Mouse (Mus musculus): ENCODE data around the gene Alpl. TPM values are rescaled to one million over a fixed set of nuclear protein-coding genes. Genes with fewer than 3 reads are reported as not detected.

Gene Alpl
- total and polyA plus RNA-seq, 3 experiments, result 62.9 to 164 (median 115) TPM

DNA sequence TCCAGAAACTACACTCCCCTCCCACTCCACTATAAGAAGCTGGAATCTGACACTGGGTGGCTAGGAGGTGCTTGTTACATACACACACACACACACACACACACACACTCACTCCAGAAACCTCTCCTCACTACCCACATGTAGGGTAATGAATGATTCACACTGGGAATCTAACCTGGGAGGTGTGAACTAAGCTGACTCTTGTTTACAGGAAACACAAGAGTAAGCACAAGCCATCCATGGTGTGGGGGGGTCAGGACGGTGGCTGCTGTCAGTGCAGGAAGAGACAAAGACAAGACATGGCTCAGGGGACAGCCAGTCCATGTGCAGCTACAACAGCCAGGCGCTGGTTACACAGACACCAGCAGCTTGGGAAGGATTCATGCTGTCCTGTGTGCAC is 41.7 kb downstream of the Alpl start:
- H3K4me1 ChIP-seq (ENCODE audit: control insufficient read depth in 1 of 2, insufficient read depth in 2 of 2), result peaks cover 9 to 37% of the 10 kb centered on the region in 2 experiments; a peak in 3 of 4 replicates

DNA sequence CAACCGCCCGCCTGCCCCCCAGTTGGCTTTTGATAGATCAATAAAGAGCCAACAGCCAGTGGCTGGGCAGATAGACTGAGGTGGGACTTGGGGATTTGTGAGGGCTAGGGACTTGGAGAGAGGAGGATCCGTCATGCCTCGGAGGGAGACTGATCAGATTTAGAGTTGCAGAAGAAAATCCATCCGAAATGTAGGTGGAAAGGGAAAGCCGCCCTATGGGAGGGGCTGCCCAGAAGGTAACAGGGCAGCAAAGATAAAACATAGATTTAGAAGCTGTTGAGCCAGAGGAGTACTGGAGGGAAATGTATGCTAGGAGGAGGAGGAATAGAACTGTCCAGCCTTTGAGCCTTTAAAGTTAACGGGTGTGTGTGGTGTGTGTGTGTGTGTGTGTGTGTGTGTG is 43.0 kb downstream of the Alpl start:
- H3K9ac ChIP-seq (ENCODE audit: insufficient read depth, low read depth), result no peak overlapping the region
- no peaks in the 10 kb centered on the region for H3K9me3 ChIP-seq (replicated peaks; ENCODE audit: low read length)
- H3K27ac ChIP-seq (ENCODE audit: insufficient read depth, low read depth), result no peak overlapping the region
- TF ChIP-seq MXI1 (IDR thresholded peaks at IDR 0.05; ENCODE audit: low read depth, low read length) (no peak), USF2 (conservative IDR thresholded peaks at IDR 0.05; ENCODE audit: low read depth, low read length) (no peak), POLR2AphosphoS2 (IDR thresholded peaks at IDR 0.05; ENCODE audit: low read depth, low read length) (no peak), E2F4 (IDR thresholded peaks at IDR 0.05; ENCODE audit: insufficient replicate concordance, low read depth, low read length) (no peak), JUND (conservative IDR thresholded peaks at IDR 0.05; ENCODE audit: low read depth, low read length) (no peak), ELF1 (IDR thresholded peaks at IDR 0.05; ENCODE audit: low read depth, low read length) (no peak), MAZ (IDR thresholded peaks at IDR 0.05; ENCODE audit: low read depth, low read length) (no peak), IRF4 (IDR thresholded peaks at IDR 0.05; ENCODE audit: low read depth, low read length) (no peak), USF1 (IDR thresholded peaks at IDR 0.05; ENCODE audit: low read depth, low read length) (no peak), SMC3 (IDR thresholded peaks at IDR 0.05; ENCODE audit: low read depth, low read length) (no peak), MEF2A (IDR thresholded peaks at IDR 0.05; ENCODE audit: borderline replicate concordance, low read depth, low read length) (no peak), ZNF384 (IDR thresholded peaks at IDR 0.05; ENCODE audit: low read depth, low read length) (no peak)
- H3K4me2 ChIP-seq (ENCODE audit: insufficient read depth, low read depth, poor library complexity, severe bottlenecking), result no peak overlapping the region
- dilution Hi-C loops (cut with MboI; ENCODE audit: extremely low pct_ligation_motif_present, extremely low pct_unique_long_range_greater_than_20kb, low sequenced_read_pairs), result no loop called here
- H3K79me2 ChIP-seq (replicated peaks; ENCODE audit: control insufficient read depth, extremely low read depth, insufficient read depth, poor library complexity, severe bottlenecking), result peaks cover 7% of the 10 kb centered on the region
- no peak overlapping the region for H3K4me3 ChIP-seq (replicated peaks in 1 of 3; ENCODE audit: low read depth in 2 of 3, low read length in 2 of 3, poor library complexity in 1 of 3)
- no peak for DNase-seq (ENCODE audit: extremely low read depth)
- in situ Hi-C loops (cut with MboI; ENCODE audit: low pct_ligation_motif_present, low pct_unique_long_range_greater_than_20kb, low sequenced_read_pairs), result no loop called here
- H3K27me3 ChIP-seq (replicated peaks), result no peaks in the 10 kb centered on the region
- H3K36me3 ChIP-seq (replicated peaks in 1 of 2; ENCODE audit: control insufficient read depth in 1 of 2, insufficient read depth in 1 of 2, low read length in 1 of 2), result peaks cover 73 to 97% of the 10 kb centered on the region in 2 experiments
- peaks cover 18 to 49% of the 10 kb centered on the region in 2 experiments for H3K4me1 ChIP-seq (ENCODE audit: control insufficient read depth in 1 of 2, insufficient read depth in 2 of 2)

More for the DNA sequence above, 41.7 kb downstream of the Alpl start:
- TF ChIP-seq POLR2A (IDR thresholded peaks at IDR 0.05; ENCODE audit: low read depth, low read length) (no peak), IRF4 (IDR thresholded peaks at IDR 0.05; ENCODE audit: low read depth, low read length) (no peak), TBP (conservative IDR thresholded peaks at IDR 0.05; ENCODE audit: low read depth, low read length) (no peak), CHD2 (IDR thresholded peaks at IDR 0.05; ENCODE audit: low read length) (no peak), TCF12 (IDR thresholded peaks at IDR 0.05; ENCODE audit: low read depth, low read length) (no peak), MAFK (IDR thresholded peaks at IDR 0.05; ENCODE audit: insufficient replicate concordance, low read length) (no peak), JUN (IDR thresholded peaks at IDR 0.05; ENCODE audit: insufficient read depth, low read depth, low read length) (no peak), USF1 (IDR thresholded peaks at IDR 0.05; ENCODE audit: low read depth, low read length) (no peak), RAD21 (IDR thresholded peaks at IDR 0.05; ENCODE audit: low read depth, low read length) (no peak), USF2 (conservative IDR thresholded peaks at IDR 0.05; ENCODE audit: low read depth, low read length) (no peak), SIN3A (IDR thresholded peaks at IDR 0.05; ENCODE audit: low read length) (no peak)
- Histone ChIP-seq H3K27ac (ENCODE audit: insufficient read depth, low read depth) (no peak overlapping the region), H3K9me3 (replicated peaks; ENCODE audit: low read length) (no peaks in the 10 kb centered on the region), H3K36me3 (replicated peaks in 1 of 2; ENCODE audit: control insufficient read depth in 1 of 2, insufficient read depth in 1 of 2, low read length in 1 of 2) (peaks cover 71 to 98% of the 10 kb centered on the region in 2 experiments), H3K4me3 (replicated peaks in 1 of 3; ENCODE audit: low read depth in 2 of 3, low read length in 2 of 3, poor library complexity in 1 of 3) (no peak overlapping the region), H3K9ac (ENCODE audit: insufficient read depth, low read depth) (no peak overlapping the region), H3K79me2 (replicated peaks; ENCODE audit: control insufficient read depth, extremely low read depth, insufficient read depth, poor library complexity, severe bottlenecking) (peaks cover 13% of the 10 kb centered on the region), H3K4me2 (ENCODE audit: insufficient read depth, low read depth, poor library complexity, severe bottlenecking) (no peak overlapping the region), H3K27me3 (replicated peaks) (no peaks in the 10 kb centered on the region)
- no peak for DNase-seq (ENCODE audit: extremely low read depth)
- dilution Hi-C loops (cut with MboI; ENCODE audit: extremely low pct_ligation_motif_present, extremely low pct_unique_long_range_greater_than_20kb, low sequenced_read_pairs) (no loop called here), in situ Hi-C loops (cut with MboI; ENCODE audit: low pct_ligation_motif_present, low pct_unique_long_range_greater_than_20kb, low sequenced_read_pairs) (no loop called here)

Data from CH12.LX (cell line).